In genomic region chr12:112991444-112991843, GRCm38 (mm10) we compare ENCODE assay signal across 17 mouse cellular contexts.
"Had no signal": no experiment of that assay in that cellular context is flagged by ENCODE, and none has a peak within 500 bp of the region (broad histone marks: within the 10 kb centered on the region; RNA-seq: fewer than 3 reads in every experiment).

No protein-coding gene starts in this region.

- H3K9ac ChIP-seq: liver, embryonic 15.5 days; lung, embryonic 14.5 days; neural tube, embryonic 15.5 days; stomach, embryonic 15.5 days had no signal

- H3K9me3 ChIP-seq: limb, embryonic 10.5 days; liver, embryonic 15.5 days; midbrain, embryonic 10.5 days; neural tube, embryonic 15.5 days; stomach, embryonic 15.5 days had no signal

- H3K4me3 ChIP-seq: left cerebral cortex, adult 2 months; limb, embryonic 10.5 days; liver, embryonic 15.5 days; midbrain, embryonic 10.5 days; myocyte; neural tube, embryonic 15.5 days; stomach, embryonic 15.5 days had no signal

- H3K27ac ChIP-seq: left cerebral cortex, adult 2 months; limb, embryonic 10.5 days; liver, embryonic 15.5 days; macrophage; midbrain, embryonic 10.5 days; neural tube, embryonic 15.5 days; stomach, embryonic 15.5 days had no signal

- DNase-seq: kidney, adult 9 months; kidney, postnatal 10 days; lung, embryonic 14.5 days; lung, postnatal 10 days; midbrain, embryonic 14.5 days; right cerebral cortex, postnatal 4 days; spleen, adult 18-20 months; thymus, postnatal 4 days had no signal

- H3K27me3 ChIP-seq: liver, embryonic 15.5 days; neural tube, embryonic 15.5 days; stomach, embryonic 15.5 days had no signal

- H3K4me1 ChIP-seq: limb, embryonic 10.5 days; neural tube, embryonic 15.5 days had no signal

- H3K4me2 ChIP-seq: liver, embryonic 15.5 days; lung, embryonic 14.5 days; neural tube, embryonic 15.5 days; stomach, embryonic 15.5 days had no signal

- ATAC-seq: intestine, postnatal 0 days had no signal
